Mouse (Mus musculus) fibroblast of lung, adult 2 months (primary cell): ENCODE results near the gene Noxred1.
"Not testable (repeated sequence)": the region's sequence is repeated elsewhere in the genome, so short reads cannot be mapped to it uniquely, and the experiment has no call there.

Experiments used
- DNase-seq: peaks from one replicate; pipeline ENCODE4 v3.0.0-alpha.2; 2011; ENCODE audit warnings: low read depth

The Noxred1 gene

GRCm38 (mm10) chr12:87229633-87230032 is 8.9 kb downstream of the Noxred1 start:
- no peak for DNase-seq

GRCm38 (mm10) chr12:87226801-87227200 is 11.7 kb downstream of the Noxred1 start:
- DNase-seq, result no peak

GRCm38 (mm10) chr12:87224950-87225349 is 13.6 kb downstream of the Noxred1 start:
- DNase-seq, result no peak

GRCm38 (mm10) chr12:87219362-87219761 is 19.2 kb downstream of the Noxred1 start:
- no peak for DNase-seq

GRCm38 (mm10) chr12:87217596-87217995 is 20.9 kb downstream of the Noxred1 start:
- DNase-seq, result no peak

GRCm38 (mm10) chr12:87216053-87216452 is 22.5 kb downstream of the Noxred1 start:
- peak; percentile 18 for DNase-seq

GRCm38 (mm10) chr12:87212844-87213606 is 25.5 kb downstream of the Noxred1 start:
- no peak for DNase-seq

- not testable (repeated sequence) for DNase-seq
Measured at GRCm38 (mm10) chr12:87205789-87206188, 32.7 kb downstream of the Noxred1 start.

- no peak for DNase-seq
Measured at GRCm38 (mm10) chr12:87201694-87202093, 36.8 kb downstream of the Noxred1 start.

GRCm38 (mm10) chr12:87199973-87200586 is 38.5 kb downstream of the Noxred1 start, which contains the start of gene Tmed8:
Gene Tmed8 (minus strand): TSS chr12:87200454.
- DNase-seq, result peak; percentile 63

- DNase-seq, result no peak
Measured at GRCm38 (mm10) chr12:87199206-87199972, 39.1 kb downstream of the Noxred1 start, which contains the start of gene Samd15. Gene Samd15 (plus strand): TSS chr12:87199723.

- DNase-seq, result no peak
Measured at GRCm38 (mm10) chr12:87198792-87199191, 39.7 kb downstream of the Noxred1 start.

- no peak for DNase-seq
Measured at GRCm38 (mm10) chr12:87196310-87196709, 42.2 kb downstream of the Noxred1 start.

GRCm38 (mm10) chr12:87195069-87195468 is 43.5 kb downstream of the Noxred1 start:
- DNase-seq, result no peak

GRCm38 (mm10) chr12:87193008-87193407 is 45.5 kb downstream of the Noxred1 start:
- DNase-seq, result no peak

- no peak for DNase-seq
Measured at GRCm38 (mm10) chr12:87177631-87178030, 60.9 kb downstream of the Noxred1 start.

- no peak for DNase-seq
Measured at GRCm38 (mm10) chr12:87175194-87175946, 63.2 kb downstream of the Noxred1 start.
